Mouse (Mus musculus): ENCODE data around the gene Mterf1a.
"Not testable (repeated sequence)": the region's sequence is repeated elsewhere in the genome, so short reads cannot be mapped to it uniquely, and the experiment has no call there.

The Mterf1a gene

DNA sequence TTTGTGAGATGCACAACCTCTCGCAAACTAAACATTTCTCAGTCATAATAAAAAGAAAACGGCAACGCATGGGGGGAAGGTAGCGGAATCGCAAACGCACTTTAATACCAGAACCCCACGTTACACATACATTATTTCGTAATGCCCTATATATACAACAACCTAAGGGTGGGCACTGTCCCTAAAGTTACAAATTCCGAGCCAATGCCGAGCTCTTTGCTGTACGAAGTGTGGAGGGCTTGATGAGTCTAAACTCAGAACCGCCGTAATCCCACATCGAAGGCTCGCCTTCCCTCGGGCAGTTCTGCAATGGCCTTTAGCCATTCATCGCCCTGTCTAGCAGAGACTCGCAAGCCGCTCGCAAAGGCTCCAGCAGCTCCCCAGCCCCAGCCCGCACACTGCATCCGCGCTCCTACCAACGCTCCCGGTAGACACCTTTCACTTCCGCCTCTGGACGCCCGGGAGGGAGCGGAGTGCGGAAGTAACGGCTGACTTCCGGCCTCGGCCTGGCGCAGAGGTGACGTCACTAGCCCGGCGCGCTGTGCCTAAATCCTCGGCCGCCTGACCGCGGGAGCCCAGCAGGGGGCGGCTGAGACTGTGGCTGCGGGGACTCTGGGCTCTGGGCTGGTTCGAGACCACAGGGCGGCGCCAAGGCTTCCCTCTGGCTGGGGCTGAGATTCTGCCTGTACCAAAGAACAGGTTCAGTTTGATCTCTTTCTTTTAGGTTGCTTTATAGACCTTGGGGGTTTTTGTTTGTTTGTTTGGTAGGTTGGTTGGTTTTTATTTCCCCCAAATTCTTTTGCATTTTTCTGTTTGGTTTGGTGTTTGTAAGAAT is at the start of gene Mterf1a:
Mterf1a (minus strand) TSS at position 475 of the 835 bp plus-strand sequence.
- in situ Hi-C loops (cut with MboI, MseI), result loop anchor here (5.0 kb wide), 1 partner anchor 299 kb away; the partner anchor contains the start of gene Mterf1b

DNA sequence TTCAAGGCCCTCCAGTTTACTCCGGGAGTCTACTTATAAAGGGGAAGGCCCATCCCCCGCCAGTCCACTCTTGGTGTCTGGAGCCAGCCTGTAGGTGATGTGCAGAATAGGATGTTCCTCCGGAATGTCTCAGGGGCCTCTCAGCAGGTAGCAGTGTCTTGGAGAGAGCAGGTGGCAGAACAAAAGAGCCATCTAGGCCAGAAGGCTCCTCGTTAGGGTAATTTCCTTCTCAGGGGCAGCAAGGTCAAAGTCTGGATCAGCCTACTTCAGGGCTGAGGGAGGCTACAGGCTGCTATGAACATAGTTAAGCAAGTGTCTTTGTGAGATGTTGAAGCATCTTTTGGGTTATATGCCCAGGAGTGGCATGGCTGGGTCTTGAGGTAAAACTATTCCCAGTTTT is 49.4 kb upstream of the Mterf1a start:
- in situ Hi-C loops (cut with MboI, MseI), result not testable (repeated sequence)

- in situ Hi-C loops (cut with MboI, MseI), result no loop called here
Measured at GRCm38 (mm10) chr5:3941240-3941639, 47.5 kb upstream of the Mterf1a start.

GRCm38 (mm10) chr5:3939335-3939734 is 45.6 kb upstream of the Mterf1a start:
- in situ Hi-C loops (cut with MboI, MseI), result no loop called here

- in situ Hi-C loops (cut with MboI, MseI), result no loop called here
Measured at GRCm38 (mm10) chr5:3938905-3939304, 45.2 kb upstream of the Mterf1a start.

- in situ Hi-C loops (cut with MboI, MseI), result no loop called here
Measured at GRCm38 (mm10) chr5:3935778-3936554, 42.2 kb upstream of the Mterf1a start.

DNA sequence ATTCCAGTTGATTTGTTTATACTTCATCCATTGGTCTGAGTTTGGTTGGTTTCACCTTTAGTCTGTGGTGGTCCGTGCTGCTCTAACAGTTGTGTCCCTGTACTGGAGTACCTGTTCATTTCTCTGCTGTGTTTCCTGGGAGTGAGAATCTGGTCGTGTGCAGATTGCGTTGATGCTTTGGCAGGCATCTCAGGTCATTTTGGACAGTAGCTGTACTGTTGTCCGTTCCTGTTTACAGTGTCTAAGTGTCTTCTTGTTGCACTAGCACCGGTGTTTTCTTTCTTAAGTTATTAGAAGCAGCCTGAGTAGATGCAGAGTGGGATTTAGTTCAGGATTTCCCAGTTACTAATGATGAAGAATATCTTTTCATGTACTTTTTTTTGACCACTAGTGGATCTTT is 41.5 kb upstream of the Mterf1a start:
- in situ Hi-C loops (cut with MboI, MseI), result no loop called here

- in situ Hi-C loops (cut with MboI, MseI), result no loop called here
Measured at GRCm38 (mm10) chr5:3933551-3933950, 39.8 kb upstream of the Mterf1a start.

GRCm38 (mm10) chr5:3931636-3932035 is 37.9 kb upstream of the Mterf1a start:
- in situ Hi-C loops (cut with MboI, MseI), result no loop called here

DNA sequence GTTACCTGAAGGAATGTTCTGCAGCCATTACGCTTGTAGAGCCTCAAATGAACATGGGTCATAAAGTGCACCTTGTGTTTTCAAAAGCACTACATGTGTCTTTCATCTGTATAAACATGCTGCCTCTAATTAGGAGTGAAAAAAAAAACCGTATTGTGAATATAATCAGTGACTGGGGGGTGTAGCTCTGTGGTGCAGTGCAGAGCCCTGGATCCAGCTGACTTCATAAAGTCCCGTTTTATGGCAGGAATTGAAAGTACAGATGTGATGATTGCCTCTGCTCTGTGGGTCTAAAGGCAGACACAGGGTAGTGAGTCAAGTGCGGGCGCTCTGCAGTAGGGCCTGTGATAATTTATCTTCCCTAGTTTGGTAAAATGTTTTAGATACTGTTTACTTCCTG is 37.0 kb upstream of the Mterf1a start:
- in situ Hi-C loops (cut with MboI, MseI), result no loop called here

- in situ Hi-C loops (cut with MboI, MseI), result no loop called here
Measured at GRCm38 (mm10) chr5:3928690-3929046, 34.9 kb upstream of the Mterf1a start.

DNA sequence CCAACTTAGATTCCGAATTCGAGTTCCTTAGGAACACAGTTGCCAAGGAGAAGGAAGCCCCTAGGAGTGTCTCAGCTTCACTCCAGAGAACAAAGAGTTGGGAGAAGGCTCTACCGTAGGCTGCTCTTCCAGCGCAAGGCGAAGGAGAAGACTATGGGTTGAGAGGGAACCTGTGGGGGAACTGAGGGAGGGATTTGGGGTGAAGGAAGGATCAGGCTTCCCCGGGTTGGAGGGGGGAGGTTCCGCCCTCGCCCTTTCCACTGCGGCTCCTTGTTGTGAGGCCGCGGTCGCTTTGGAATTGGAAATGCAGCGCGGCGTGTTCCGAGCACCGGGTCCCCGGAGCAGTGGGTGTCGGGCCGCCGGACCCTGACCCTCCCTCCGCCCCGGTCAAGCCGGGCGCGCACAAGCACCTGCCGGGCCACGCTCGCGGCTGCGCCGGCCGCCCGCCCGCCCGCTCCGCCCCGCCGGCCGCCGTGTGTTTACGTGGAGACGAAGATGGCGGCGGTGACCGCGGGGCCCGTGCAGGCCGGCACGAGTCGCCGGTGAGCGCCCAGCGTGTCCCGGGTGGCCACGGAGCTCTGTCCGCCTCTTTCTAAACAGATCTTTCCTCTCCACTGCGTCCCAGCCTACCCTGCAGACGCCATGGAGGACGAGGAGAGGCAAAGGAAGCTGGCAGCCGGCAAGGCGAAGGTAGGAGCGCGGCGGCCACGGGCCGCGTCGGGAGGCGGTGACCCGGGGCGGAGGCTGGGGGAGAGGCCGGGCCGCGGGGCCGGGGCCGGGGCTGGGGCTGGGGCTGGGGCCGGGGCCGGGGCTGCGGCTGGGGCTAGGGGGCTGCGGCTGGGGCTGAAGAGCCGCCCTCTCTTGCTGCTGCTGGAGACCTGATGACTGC is 34.3 kb upstream of the Mterf1a start, which contains the start of gene Akap9:
Akap9 (plus strand) TSS at position 254 of the 889 bp plus-strand sequence.
- in situ Hi-C loops (cut with MboI, MseI), result no loop called here

- in situ Hi-C loops (cut with MboI, MseI), result no loop called here
Measured at GRCm38 (mm10) chr5:3926666-3927065, 32.9 kb upstream of the Mterf1a start.

DNA sequence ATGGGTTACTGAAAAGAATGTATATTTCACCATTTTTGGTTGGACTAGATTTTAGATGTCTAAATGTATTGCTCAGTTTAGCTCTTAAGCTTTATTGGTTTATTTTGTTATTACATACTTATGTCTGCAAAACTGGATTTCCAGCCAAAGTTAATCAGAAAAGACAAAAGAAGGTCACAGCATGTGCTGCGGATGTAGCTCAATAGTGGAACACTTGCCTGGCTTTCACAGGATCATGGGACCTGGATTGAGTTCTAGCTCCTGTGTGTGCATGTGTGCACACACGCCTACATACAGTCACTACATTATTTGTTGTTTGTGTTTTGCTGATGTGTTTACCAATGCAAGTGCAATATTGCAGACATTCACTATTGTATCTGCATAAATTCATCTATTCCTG is 28.6 kb upstream of the Mterf1a start:
- in situ Hi-C loops (cut with MboI, MseI), result no loop called here

DNA sequence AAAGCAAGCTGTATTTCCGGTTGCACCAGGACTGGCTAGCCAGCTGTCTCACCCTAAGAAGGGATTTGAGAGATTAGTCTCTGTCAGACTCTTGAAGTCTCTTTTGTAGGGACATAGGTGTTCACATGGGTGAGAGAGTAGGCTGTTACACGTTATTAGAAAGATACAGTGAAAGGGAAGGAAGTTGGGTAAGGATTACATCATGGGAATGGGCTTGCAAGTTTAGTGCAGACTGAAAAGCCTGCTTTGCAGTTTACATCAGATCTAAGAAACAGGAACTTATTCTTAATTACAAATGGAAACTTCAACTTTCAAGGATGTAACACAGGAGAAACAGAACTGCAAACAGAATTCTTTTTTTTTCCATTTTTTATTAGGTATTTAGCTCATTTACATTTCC is 11.7 kb upstream of the Mterf1a start:
- in situ Hi-C loops (cut with MboI, MseI), result no loop called here

DNA sequence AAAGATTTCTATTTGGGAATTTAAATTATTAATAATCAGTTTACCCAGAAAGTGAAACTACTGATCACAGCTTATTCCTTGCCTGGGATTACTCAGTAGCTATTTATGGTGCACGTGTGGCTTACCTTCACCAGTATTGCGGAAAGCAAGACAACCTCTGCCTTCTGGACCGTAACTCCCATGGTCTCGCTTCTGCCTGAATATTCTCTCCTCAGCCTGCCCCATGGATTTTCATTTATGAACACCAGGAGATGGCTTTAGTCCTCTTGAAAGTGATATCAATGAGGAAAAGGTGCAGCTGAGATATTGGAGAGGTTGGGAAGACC is 524 bp upstream of the Mterf1a start:
- in situ Hi-C loops (cut with MboI, MseI), result loop anchor here (5.0 kb wide), 1 partner anchor 298 kb away; the partner anchor contains the start of gene Mterf1b

GRCm38 (mm10) chr5:3889201-3889600 is 4.5 kb downstream of the Mterf1a start:
- in situ Hi-C loops (cut with MboI, MseI), result loop anchor here (10.0 kb wide), 2 partner anchors 234 to 326 kb away; partner anchors contain the start of genes Gatad1 and Tmbim7

DNA sequence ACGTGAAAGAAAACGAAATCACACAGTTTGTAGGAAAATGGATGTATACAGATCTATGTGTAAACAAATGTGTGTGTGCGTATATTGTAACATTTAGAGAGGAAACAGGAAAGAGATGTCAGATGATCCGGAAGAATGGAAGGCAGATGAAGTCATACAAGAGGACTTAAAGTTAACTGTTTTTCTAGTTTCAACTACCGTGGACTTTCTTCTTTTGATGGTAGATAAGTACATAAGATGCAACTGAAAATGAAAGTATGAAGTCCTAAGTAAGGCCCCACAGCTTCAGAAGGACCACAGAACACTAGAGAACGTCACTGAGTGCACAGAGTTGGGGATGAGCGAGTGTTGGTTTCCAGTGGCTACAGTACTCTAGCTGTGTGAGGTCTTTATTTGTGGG is 6.9 kb downstream of the Mterf1a start:
- in situ Hi-C loops (cut with MboI, MseI), result loop anchor here (10.0 kb wide), 2 partner anchors 232 to 328 kb away; partner anchors contain the start of genes Gatad1 and Tmbim7

DNA sequence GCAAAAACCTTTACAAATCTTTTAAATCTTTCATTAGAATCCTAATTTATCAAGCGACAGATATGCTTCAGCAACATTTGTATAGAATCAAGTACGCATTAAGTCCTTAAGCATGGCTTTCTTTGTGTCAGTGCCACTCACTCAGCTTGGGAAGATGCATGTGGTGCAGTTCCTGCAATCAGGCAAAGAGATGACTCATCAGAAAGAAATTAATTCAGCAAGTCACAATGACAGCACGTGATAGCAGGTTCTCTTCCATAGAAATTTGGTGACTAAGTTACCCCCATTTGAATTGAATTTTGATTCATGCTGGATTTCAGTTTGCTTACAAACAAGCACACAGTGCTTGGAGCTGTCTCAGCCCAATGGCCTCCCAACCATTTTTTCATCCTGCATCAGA is 20.2 kb downstream of the Mterf1a start:
- in situ Hi-C loops (cut with MboI, MseI), result no loop called here

GRCm38 (mm10) chr5:3872348-3872747 is 21.4 kb downstream of the Mterf1a start:
- in situ Hi-C loops (cut with MboI, MseI), result no loop called here

DNA sequence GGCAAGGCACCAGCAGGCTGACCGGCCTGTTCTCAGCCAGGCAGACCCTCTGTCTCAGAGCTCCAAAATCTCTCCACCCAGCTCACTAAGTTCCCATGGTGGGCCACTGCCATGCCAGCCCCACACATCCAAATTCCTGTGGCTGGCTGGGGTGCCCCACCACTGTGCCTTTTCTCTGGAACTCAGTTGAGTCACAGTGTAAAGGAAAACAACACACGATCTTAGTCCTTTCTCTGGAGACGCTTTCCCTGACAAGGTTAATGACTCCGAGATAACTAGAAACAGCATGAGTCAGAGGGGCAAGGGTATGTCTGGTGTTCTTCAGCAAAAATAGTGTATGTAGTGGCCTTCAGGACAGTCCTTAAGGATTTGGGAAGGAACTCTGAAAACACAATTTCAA is 23.6 kb downstream of the Mterf1a start:
- in situ Hi-C loops (cut with MboI, MseI), result no loop called here

DNA sequence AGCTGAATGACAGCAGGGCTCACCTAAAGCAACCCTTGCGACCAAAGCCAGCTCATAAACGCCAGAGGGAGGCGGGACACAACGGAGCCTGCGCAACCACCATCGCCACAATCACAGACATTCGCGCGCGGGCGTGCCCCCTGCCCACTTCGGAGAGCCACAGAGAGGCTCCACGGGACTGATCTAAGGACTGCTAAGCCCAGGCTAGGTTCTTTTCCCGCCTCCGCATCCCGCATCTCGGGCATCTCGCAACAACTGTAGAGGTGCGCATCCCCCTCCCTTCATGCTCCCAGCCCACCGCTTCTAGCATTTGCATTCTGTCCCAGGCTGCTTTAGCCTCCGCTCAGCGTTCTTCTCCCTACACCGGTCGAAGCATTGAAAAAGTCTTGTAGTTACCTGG is 48.7 kb downstream of the Mterf1a start, which contains the start of gene Lrrd1:
Lrrd1 (plus strand) TSS at position 148 of the 400 bp plus-strand sequence.
- in situ Hi-C loops (cut with MboI, MseI), result no loop called here
